ENCODE assay signal across 8 mouse cellular contexts in genomic region chr5:43355026-43355580, GRCm38 (mm10).
DNase-seq lines count a peak whose midpoint lies in the region; ATAC-seq and TF ChIP-seq lines count a peak whose summit lies in the region.

No protein-coding gene starts in this region.

- peak; percentile 92 for DNase-seq in MN1 (ENCODE audit: low spot score)
- peak; percentile 65 for DNase-seq in cerebellum, adult 9-11 months
- peak; percentile 81 to 89 for DNase-seq in frontal cortex, adult 2 months (ENCODE audit: extremely low spot score in 1 of 2, low spot score in 1 of 2)
- peak; percentile 91 for DNase-seq in hindbrain, embryonic 11.5 days (ENCODE audit: low spot score)
- DNase-seq in layer of hippocampus, postnatal 10 days (ENCODE audit: low spot score in 2 of 2): peak; percentile 75 to 77
- DNase-seq in lung, postnatal 0 days (ENCODE audit: low spot score): peak; percentile 97
- DNase-seq in ovary, postnatal 10 days (ENCODE audit: low spot score): peak; percentile 36
- DNase-seq in thymus, postnatal 10 days (ENCODE audit: low spot score in 2 of 2): peak; percentile 83 to 87

- H3K27me3 ChIP-seq in hindbrain, embryonic 11.5 days (ENCODE audit: control insufficient read depth, insufficient read depth, low read length): no peaks in the 10 kb centered on the region
- H3K27me3 ChIP-seq in lung, postnatal 0 days (replicated peaks; ENCODE audit: insufficient read depth, low read length): no peaks in the 10 kb centered on the region

- H3K4me2 ChIP-seq in hindbrain, embryonic 11.5 days (replicated peaks; ENCODE audit: low read depth, low read length): peak overlapping the region; percentile 24
- H3K4me2 ChIP-seq in lung, postnatal 0 days (replicated peaks; ENCODE audit: low read depth, low read length): peak overlapping the region; percentile 68

- peak overlapping the region; percentile 6; the same call in 1 of the 2 replicates for H3K4me3 ChIP-seq in hindbrain, embryonic 11.5 days (ENCODE audit: low read depth, low read length)
- H3K4me3 ChIP-seq in lung, postnatal 0 days (ENCODE audit: low read depth, low read length): peak overlapping the region; percentile 33

- no peak for TF ChIP-seq EP300 in lung, postnatal 0 days (IDR thresholded peaks at IDR 0.05)

- no peaks in the 10 kb centered on the region for H3K36me3 ChIP-seq in hindbrain, embryonic 11.5 days (ENCODE audit: control insufficient read depth, insufficient read depth, low read length)
- no peaks in the 10 kb centered on the region for H3K36me3 ChIP-seq in lung, postnatal 0 days (ENCODE audit: insufficient read depth, low read length)

- peak overlapping the region; percentile 28; the same call in 1 of the 2 replicates for H3K9ac ChIP-seq in hindbrain, embryonic 11.5 days (ENCODE audit: low read depth, low read length)
- no peak overlapping the region for H3K9ac ChIP-seq in lung, postnatal 0 days (replicated peaks; ENCODE audit: low read depth)

- peak; percentile 93 for ATAC-seq in hindbrain, embryonic 11.5 days (ENCODE audit: low FRiP score)
- ATAC-seq in lung, postnatal 0 days: peak; percentile 97

- no peaks in the 10 kb centered on the region for H3K9me3 ChIP-seq in hindbrain, embryonic 11.5 days (ENCODE audit: control insufficient read depth, low read length)
- no peaks in the 10 kb centered on the region for H3K9me3 ChIP-seq in lung, postnatal 0 days (ENCODE audit: low read length)

- 0 out of 2 replicates have a peak overlapping the region, but pooled peaks have one; percentile 18 for H3K27ac ChIP-seq in hindbrain, embryonic 11.5 days (ENCODE audit: low read depth, low read length)
- H3K27ac ChIP-seq in lung, postnatal 0 days (ENCODE audit: low read length): peak overlapping the region; percentile 22

- peak; percentile 34 for TF ChIP-seq CTCF in lung, postnatal 0 days (IDR thresholded peaks at IDR 0.05)

- WGBS in hindbrain, embryonic 11.5 days: 2% methylated on average over 12 of the region's 12 CpGs
- 4% methylated on average over 12 of the region's 12 CpGs for WGBS in lung, postnatal 0 days

- H3K4me1 ChIP-seq in hindbrain, embryonic 11.5 days (replicated peaks; ENCODE audit: control insufficient read depth, insufficient read depth, low read length): no peaks in the 10 kb centered on the region
- peaks cover 6% of the 10 kb centered on the region; the same call in 1 of the 2 replicates for H3K4me1 ChIP-seq in lung, postnatal 0 days (ENCODE audit: insufficient read depth, low read depth, low read length)

Comparison
In these comparisons a context has a peak if more than half of its experiments do, and no peak if none do; other contexts are left out.
1. Peak in every context shown above with its lines: DNase-seq, ATAC-seq, H3K4me3 ChIP-seq and H3K27ac ChIP-seq.
2. DNase-seq: peak in every context shown above with its lines; median percentile 97 in lung, postnatal 0 days; 92 in MN1; 91 in hindbrain, embryonic 11.5 days; 85 in frontal cortex, adult 2 months; 85 in thymus, postnatal 10 days; 76 in layer of hippocampus, postnatal 10 days; 65 in cerebellum, adult 9-11 months; 36 in ovary, postnatal 10 days.